Mouse (Mus musculus) hindbrain, embryonic 13.5 days (tissue): ENCODE data around the gene Isyna1. TPM values are rescaled to one million over a fixed set of nuclear protein-coding genes. Genes with fewer than 3 reads are reported as not detected.

ENCODE experiments used
- ATAC-seq: fragments of 200-750 bp; cut with Nextera tagmentation; 2 replicates; pipeline ENCODE4 v1.8.0; 2017; ENCODE audit warnings: moderate TSS enrichment; ENCODE audit not compliant: low FRiP score
- H3K27ac ChIP-seq: fragments of 300-500 bp; sonication (generic); 2 replicates; pipeline ENCODE4 v1.5.1; 2015; ENCODE audit warnings: inconsistent platforms, mild to moderate bottlenecking, moderate library complexity
- H3K27me3 ChIP-seq: fragments of 300-500 bp; sonication (generic); 2 replicates; pipeline ENCODE4 v1.6.1; 2015; ENCODE audit warnings: mild to moderate bottlenecking, inconsistent platforms
- H3K36me3 ChIP-seq: fragments of 300-500 bp; sonication (generic); 2 replicates; pipeline ENCODE4 v1.6.1; 2015; ENCODE audit warnings: mild to moderate bottlenecking, inconsistent platforms
- H3K4me1 ChIP-seq: fragments of 300-500 bp; sonication (generic); replicated peaks from 2 replicates; pipeline ENCODE4 v1.6.1; 2015; ENCODE audit warnings: inconsistent platforms
- H3K4me2 ChIP-seq: fragments of 300-500 bp; sonication (generic); 2 replicates; pipeline ENCODE4 v1.6.1; 2015; ENCODE audit warnings: inconsistent platforms, mild to moderate bottlenecking, moderate library complexity
- H3K4me3 ChIP-seq: fragments of 300-500 bp; sonication (generic); 2 replicates; pipeline ENCODE4 v1.5.1; 2015; ENCODE audit warnings: mild to moderate bottlenecking, inconsistent platforms
- H3K9ac ChIP-seq: fragments of 300-500 bp; sonication (generic); 2 replicates; pipeline ENCODE4 v1.6.1; 2015; ENCODE audit warnings: mild to moderate bottlenecking, inconsistent platforms
- H3K9me3 ChIP-seq: fragments of 300-500 bp; sonication (generic); 2 replicates; pipeline ENCODE4 v1.6.1; 2016; ENCODE audit warnings: inconsistent platforms
- whole genome bisulfite sequencing: fragments of 180-500 bp; shearing (Covaris S2); methylation state at CpG from one replicate; pipeline ENCODE4 v1.1.7; 2015; 5-methylcytosine and 5-hydroxymethylcytosine counted together
- polyA plus RNA-seq: library from polyadenylated mRNA; unstranded; fragments of >200 nt; fragmentation: Nextera tagmentation; extraction: Ambion mirVana; gene quantifications from 2 replicates; pipeline ENCODE4 v1.2.1, GENCODE M21; 2015

The Isyna1 gene
- polyA plus RNA-seq, 1 experiment from 2014 or later, result 121 TPM

DNA sequence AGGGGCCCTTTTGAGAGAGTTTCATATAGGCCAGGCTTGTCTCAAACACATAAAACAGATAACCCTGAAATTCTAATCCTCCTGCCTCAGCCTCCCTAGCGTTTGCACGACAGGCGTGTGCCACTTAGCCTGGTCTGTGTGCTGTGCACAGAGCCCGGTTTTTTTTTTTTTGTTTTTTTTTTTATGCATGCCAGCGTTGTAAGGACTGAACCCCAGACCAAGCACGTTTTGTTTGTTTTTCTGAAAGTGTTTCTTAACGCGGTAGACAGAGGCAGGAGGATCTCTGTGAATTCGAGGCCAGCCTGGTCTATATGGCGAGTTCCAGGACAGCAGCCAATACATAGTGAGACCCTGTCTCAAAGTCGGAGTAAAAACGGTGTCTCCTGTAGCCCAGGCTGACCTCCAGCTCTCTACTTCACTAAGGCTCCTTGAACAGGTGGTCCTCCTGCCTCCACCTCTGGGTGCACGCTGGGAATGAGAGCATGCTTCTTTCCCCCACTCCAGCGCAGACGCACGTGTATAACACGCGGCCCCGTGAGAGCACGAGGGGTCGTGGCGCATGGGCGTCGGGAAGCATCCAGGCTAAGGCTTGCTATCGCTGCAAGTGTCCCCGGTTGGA lies 14.7 kb downstream of the Isyna1 start, which contains the start of gene Ssbp4:
TSS of gene Ssbp4 (minus strand) at position 124 of the 619 bp plus-strand sequence.
- Histone ChIP-seq H3K4me1 (peaks cover 78% of the 10 kb centered on the region), H3K9ac (peak within 1 kb of the TSS; percentile 93), H3K36me3 (no peaks in the 10 kb centered on the region), H3K27me3 (0 out of 2 replicates have a peak, but pooled peaks cover 2% of the 10 kb centered on the region), H3K4me3 (peak within 1 kb of the TSS; percentile 75), H3K9me3 (no peaks in the 10 kb centered on the region), H3K27ac (peak within 1 kb of the TSS; percentile 87), H3K4me2 (peak within 1 kb of the TSS; percentile 79)
- ATAC-seq, result peak; percentile 5
- WGBS, result 6% methylated on average over 26 of the region's 26 CpGs

DNA sequence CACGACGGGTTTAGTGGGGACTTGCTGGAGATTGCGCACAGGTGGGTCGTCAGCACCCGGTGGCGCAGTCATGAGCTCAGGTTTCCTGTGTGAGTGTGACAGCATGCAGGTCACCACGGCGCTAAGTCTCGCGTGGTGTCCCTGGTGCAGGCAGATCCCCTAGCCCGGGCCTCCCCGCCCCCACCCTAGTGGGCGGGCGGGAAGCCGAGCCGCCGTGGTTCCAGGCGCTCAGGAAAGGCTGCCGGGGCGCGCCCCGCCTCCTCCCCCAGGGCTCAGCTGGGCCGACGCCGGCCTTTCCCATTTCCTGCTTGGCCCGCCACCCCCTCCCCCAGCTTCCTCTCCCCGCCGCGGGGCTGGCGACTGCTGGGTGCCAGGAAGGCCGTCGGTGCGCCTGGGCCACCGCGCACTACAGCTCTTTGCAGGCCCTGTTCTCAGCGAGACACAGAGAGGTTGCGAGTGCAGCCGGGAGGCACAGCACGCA lies 15.2 kb downstream of the Isyna1 start:
- peak; percentile 39 for ATAC-seq
- Histone ChIP-seq H3K27me3 (0 out of 2 replicates have a peak, but pooled peaks cover 2% of the 10 kb centered on the region), H3K4me3 (peak overlapping the region; percentile 75), H3K9ac (peak overlapping the region; percentile 68), H3K27ac (peak overlapping the region; percentile 87), H3K9me3 (no peaks in the 10 kb centered on the region), H3K36me3 (no peaks in the 10 kb centered on the region), H3K4me2 (peak overlapping the region; percentile 79), H3K4me1 (peaks cover 72% of the 10 kb centered on the region)
- WGBS, result under 1% methylated on average over 39 of the region's 39 CpGs

DNA sequence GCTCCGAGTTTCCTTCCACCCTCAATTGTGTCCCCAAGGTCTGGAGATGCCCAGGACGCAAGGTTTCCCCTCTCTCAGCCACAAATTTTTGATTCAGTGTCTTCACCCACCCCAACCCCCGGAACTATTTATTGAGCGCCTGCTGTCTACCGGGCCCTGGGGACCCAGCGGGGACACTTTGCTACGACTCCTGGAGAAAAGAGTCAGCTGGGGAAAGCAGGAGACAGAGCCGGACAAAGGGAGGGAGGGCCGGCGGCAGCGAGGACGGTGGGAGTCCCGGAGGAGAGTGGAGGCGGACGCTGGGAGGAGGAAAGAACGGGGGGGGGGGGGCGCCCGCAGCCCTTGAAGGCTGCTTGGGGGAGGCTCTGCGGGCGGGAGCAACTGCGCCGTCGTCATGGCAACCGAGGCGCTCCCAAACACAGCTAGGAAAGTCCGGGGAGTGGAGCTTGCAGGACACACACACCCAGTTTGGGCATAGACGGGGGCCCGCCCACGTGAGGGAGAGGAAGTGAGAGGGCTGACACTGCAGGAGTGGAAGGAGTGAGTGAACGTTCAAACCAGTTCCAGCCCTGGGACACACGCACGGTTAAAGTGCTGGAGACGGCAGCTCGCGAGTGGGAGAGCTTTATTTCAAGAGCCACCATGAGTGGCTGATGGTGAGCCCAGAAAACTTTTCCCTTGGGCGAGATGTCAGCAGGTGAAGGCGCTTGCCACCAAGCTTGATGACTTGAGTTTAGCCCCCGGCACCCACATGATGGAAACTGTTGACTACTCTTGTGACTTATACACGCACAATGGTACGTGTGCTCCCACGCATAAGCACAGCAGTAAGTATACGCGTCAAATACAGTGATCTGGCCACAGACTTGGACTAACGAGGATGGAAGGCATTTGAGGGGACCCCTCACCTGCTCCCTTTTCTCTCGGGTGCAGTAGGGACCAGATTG lies 15.9 kb downstream of the Isyna1 start:
- no peaks in the 10 kb centered on the region for H3K9me3 ChIP-seq
- H3K27ac ChIP-seq, result peak overlapping the region; percentile 87
- no peaks in the 10 kb centered on the region for H3K36me3 ChIP-seq
- ATAC-seq, result peak; percentile 23
- peak overlapping the region; percentile 79 for H3K4me2 ChIP-seq
- H3K4me3 ChIP-seq, result peak overlapping the region; percentile 75
- peak overlapping the region; percentile 68 for H3K9ac ChIP-seq
- 0 out of 2 replicates have a peak, but pooled peaks cover 2% of the 10 kb centered on the region for H3K27me3 ChIP-seq
- under 1% methylated on average over 43 of the region's 45 CpGs for WGBS
- peaks cover 65% of the 10 kb centered on the region for H3K4me1 ChIP-seq

DNA sequence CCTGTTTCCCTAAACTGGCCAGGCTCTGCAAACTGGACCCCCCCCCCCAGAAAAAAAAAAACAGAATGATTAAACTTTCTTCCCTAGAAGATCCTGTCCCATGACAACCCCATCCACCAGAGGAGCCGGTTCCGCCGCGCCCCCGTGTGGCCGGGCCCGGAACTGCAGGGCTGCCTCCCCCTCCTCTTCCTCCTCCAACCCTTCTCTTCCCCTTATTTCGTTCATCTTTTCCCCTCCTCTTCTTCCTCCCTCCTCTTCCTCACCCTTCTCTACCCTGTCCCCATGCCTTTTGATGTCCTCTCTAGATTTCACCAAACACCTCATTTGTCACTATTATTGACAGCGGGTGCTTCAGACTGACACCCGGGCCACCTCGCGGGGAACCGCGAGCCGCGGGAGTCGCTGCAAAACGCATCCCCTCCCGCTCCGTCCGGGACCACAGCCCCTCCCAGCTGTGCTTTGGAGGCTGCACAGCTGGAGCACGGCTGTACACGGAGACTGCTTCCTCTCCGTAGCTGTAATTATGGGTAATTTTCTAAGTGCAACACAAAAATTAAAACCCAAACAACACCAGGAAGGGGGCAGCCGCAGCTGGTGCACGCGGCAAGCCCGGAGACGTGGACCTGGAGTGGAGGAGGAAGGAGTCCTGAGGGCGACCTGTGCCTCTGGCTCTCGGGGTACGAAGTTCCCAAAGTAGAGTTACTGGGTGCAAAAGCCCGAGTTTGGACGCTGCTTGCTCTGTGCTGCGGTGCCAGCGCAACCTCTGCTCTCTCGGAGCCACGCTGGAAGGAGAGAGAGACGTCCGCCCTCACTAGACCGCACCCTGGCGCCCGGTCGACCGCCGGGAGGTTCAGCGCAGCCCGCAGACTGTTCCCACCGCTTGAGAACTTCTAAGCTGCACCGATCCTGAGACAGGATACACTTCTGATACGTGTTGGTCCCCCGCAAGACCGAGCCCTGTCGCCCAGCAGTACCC lies 16.9 kb downstream of the Isyna1 start:
- ATAC-seq, result 0 out of 2 replicates have a peak, but pooled peaks have one; percentile 8
- peak overlapping the region; percentile 68 for H3K9ac ChIP-seq
- WGBS, result under 1% methylated on average over 54 of the region's 54 CpGs
- H3K27me3 ChIP-seq, result 0 out of 2 replicates have a peak, but pooled peaks cover 2% of the 10 kb centered on the region
- H3K4me1 ChIP-seq, result peaks cover 57% of the 10 kb centered on the region
- peak overlapping the region; percentile 50; the same call in 1 of the 2 replicates for H3K27ac ChIP-seq
- no peaks in the 10 kb centered on the region for H3K36me3 ChIP-seq
- no peaks in the 10 kb centered on the region for H3K9me3 ChIP-seq
- peak overlapping the region; percentile 40 for H3K4me3 ChIP-seq
- peak overlapping the region; percentile 79 for H3K4me2 ChIP-seq

DNA sequence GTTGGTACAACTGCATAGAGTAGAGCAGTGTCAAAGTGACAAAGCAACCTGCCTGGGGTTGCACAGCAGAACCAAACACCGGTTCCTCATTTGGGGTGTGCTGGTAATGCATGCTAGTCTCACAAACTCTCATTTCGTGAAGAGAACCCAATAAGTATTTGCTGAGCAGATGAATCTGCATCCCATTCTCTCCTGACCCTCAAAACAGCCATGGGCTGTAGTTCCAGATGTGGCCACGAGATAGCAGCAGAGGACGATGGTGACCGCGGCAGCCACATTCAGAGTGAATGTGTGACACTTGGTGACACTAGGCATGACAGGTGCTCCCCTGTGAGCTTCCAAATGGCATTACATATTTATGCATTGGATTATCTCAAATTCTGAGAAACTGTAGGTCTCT lies 17.7 kb downstream of the Isyna1 start:
- Histone ChIP-seq H3K9ac (peak overlapping the region; percentile 68), H3K4me1 (peaks cover 49% of the 10 kb centered on the region), H3K27ac (peak overlapping the region; percentile 50; the same call in 1 of the 2 replicates), H3K27me3 (0 out of 2 replicates have a peak, but pooled peaks cover 2% of the 10 kb centered on the region), H3K36me3 (no peaks in the 10 kb centered on the region), H3K4me3 (peak overlapping the region; percentile 40), H3K9me3 (no peaks in the 10 kb centered on the region), H3K4me2 (peak overlapping the region; percentile 79)
- ATAC-seq, result no peak
- 0% methylated on average over 6 of the region's 6 CpGs for WGBS

DNA sequence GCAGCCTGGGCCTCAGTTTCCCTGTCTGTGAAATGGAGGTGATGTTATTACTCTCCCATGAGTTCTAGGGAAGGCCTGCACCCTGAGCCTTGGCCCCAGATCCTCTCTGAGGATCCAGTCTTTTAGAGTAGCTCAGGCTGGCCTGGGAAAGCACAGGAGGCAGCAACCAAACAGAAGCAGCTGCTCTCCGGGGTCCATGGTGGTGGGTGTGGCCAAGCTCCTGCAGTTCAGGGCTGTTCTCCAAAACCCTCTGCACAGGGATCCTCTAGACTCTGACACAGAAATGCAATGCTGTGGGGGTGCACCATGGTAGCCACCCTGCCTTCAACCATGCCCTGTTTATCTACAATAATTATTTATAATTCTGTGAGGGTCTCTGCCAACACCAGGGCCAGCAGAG lies 19.6 kb downstream of the Isyna1 start:
- Histone ChIP-seq H3K27me3 (0 out of 2 replicates have a peak, but pooled peaks cover 2% of the 10 kb centered on the region), H3K4me1 (peaks cover 33% of the 10 kb centered on the region), H3K9ac (no peak overlapping the region), H3K9me3 (no peaks in the 10 kb centered on the region), H3K36me3 (no peaks in the 10 kb centered on the region), H3K4me2 (no peak overlapping the region), H3K27ac (no peak overlapping the region), H3K4me3 (no peak overlapping the region)
- 26% methylated on average over 1 of the region's 1 CpGs for WGBS
- no peak for ATAC-seq

DNA sequence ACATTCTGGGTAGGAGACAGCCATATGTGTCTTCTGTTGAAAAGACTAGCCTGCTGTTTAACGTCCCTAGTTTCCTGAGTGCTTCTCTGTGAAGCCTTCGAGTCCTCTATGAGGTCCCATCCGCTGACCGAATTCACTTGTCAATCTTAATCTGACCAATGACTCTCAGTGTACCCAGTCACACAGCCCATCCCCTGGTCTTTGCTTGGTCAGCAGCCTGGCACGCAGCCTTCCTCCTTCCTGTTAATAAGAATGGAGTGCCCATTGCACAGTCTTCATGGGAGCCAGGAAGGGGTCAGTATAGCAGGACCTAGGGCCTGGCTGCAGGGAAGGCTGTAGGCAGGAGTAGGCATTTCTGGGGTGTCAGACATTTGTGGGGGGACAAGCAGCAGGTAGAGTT lies 20.3 kb downstream of the Isyna1 start:
- WGBS, result 77% methylated on average over 5 of the region's 5 CpGs
- no peak overlapping the region for H3K27ac ChIP-seq
- no peak for ATAC-seq

DNA sequence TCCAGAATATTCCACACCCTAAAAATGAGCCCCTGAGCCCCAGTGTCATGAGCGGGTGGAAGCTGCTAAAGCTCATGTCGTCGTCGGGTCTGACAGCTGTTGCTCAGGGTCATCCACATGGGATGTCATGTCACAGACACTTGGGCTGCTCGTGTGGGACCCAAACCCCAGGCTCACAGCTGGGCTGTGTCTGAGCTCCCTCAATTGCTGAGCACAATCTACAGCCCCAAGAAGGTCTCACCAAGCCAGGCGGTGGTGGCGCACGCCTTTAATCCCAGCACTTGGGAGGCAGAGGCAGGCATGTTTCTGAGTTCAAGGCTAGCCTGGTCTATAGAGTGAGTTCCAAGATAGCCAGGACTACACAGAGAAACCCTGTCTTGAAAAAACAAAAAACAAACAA lies 21.1 kb downstream of the Isyna1 start:
- no peak for ATAC-seq
- Histone ChIP-seq H3K9me3 (no peaks in the 10 kb centered on the region), H3K27me3 (peaks cover 4% of the 10 kb centered on the region), H3K36me3 (no peaks in the 10 kb centered on the region), H3K4me3 (no peak overlapping the region), H3K4me2 (no peak overlapping the region), H3K4me1 (peaks cover 18% of the 10 kb centered on the region), H3K27ac (no peak overlapping the region), H3K9ac (no peak overlapping the region)
- WGBS, result 92% methylated on average over 8 of the region's 8 CpGs

More for the DNA sequence above, 20.3 kb downstream of the Isyna1 start:
- Histone ChIP-seq H3K27me3 (0 out of 2 replicates have a peak, but pooled peaks cover 2% of the 10 kb centered on the region), H3K9ac (0 out of 2 replicates have a peak overlapping the region, but pooled peaks have one; percentile 24), H3K9me3 (no peaks in the 10 kb centered on the region), H3K4me1 (peaks cover 26% of the 10 kb centered on the region), H3K4me2 (no peak overlapping the region), H3K4me3 (no peak overlapping the region), H3K36me3 (no peaks in the 10 kb centered on the region)

DNA sequence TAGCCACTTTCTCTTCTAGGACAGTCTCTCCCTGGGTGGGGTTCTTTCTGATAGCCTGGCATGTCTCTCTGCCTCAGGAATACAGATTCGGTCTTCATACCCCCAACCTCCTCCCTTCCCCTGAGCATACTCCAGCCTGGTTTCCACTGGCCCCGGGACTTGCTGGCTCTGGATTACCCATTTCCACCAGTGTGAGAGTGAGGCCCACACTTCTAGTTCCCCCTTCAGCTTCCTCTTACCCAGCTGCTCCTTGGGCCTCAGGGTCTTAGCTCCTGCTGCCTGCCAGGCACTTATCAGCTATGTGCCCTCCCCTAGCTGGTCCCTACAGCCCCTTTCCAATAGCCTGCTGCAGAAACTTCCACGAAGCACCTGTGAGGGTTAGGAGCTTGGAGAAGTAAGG lies 21.7 kb downstream of the Isyna1 start, which contains the start of gene Lrrc25:
TSS of gene Lrrc25 (plus strand) at position 262 of the 400 bp plus-strand sequence.
- no peak within 1 kb of the TSS for H3K4me2 ChIP-seq
- H3K9ac ChIP-seq, result no peak within 1 kb of the TSS
- 87% methylated on average over 3 of the region's 3 CpGs for WGBS
- no peak for ATAC-seq
- peaks cover 9% of the 10 kb centered on the region for H3K27me3 ChIP-seq
- no peak within 1 kb of the TSS for H3K4me3 ChIP-seq
- H3K36me3 ChIP-seq, result no peaks in the 10 kb centered on the region
- H3K9me3 ChIP-seq, result no peaks in the 10 kb centered on the region
- peaks cover 12% of the 10 kb centered on the region for H3K4me1 ChIP-seq
- H3K27ac ChIP-seq, result no peak within 1 kb of the TSS

DNA sequence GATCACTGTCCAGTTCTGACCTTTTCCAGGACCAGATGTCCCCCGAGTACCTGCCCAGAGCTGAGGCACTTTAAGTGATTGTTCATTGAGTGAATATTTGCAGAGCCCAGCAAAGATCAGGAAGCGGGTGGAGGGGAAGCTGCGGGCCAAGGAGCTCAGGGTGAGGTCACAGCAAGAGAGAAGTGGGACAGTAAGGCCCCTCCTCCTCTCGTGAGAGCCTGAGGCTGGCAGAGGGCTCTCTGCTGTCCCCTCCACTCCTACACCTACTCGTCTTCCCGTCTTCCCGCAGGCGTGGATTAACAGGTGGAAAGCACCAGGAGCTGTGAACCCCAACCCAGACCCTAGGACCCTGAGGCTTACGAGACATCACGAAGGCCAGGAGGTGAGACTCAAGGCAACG lies 22.5 kb downstream of the Isyna1 start:
- H3K9me3 ChIP-seq, result no peaks in the 10 kb centered on the region
- 57% methylated on average over 11 of the region's 11 CpGs for WGBS
- ATAC-seq, result no peak

DNA sequence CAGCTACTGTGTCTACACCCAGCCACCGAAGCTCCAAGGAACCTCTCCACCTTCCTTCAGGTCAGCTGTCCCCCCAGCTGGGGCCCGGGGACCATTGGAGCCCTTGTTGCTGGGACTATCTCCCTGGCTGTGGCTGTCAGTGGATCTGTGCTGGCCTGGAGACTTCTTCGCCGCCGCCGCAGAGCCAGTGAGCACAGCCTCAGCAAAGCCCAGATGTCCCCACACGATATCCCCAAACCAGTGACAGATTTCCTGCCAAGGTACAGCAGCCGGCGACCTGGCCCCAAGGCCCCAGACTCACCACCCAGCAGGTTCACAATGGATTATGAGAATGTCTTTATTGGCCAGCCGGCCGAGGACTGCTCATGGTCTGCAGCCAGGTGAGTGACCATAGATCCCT lies 23.8 kb downstream of the Isyna1 start:
- Histone ChIP-seq H3K9me3 (no peaks in the 10 kb centered on the region), H3K4me3 (no peak overlapping the region), H3K27me3 (peaks cover 28% of the 10 kb centered on the region), H3K4me2 (no peak overlapping the region), H3K4me1 (no peaks in the 10 kb centered on the region; the same call in none of the 2 replicates), H3K9ac (no peak overlapping the region), H3K27ac (no peak overlapping the region), H3K36me3 (no peaks in the 10 kb centered on the region)
- no peak for ATAC-seq
- 88% methylated on average over 11 of the region's 11 CpGs for WGBS

More for the DNA sequence above, 22.5 kb downstream of the Isyna1 start:
- no peak overlapping the region for H3K9ac ChIP-seq
- H3K4me3 ChIP-seq, result no peak overlapping the region
- H3K27me3 ChIP-seq, result peaks cover 14% of the 10 kb centered on the region
- no peak overlapping the region for H3K4me2 ChIP-seq
- H3K36me3 ChIP-seq, result no peaks in the 10 kb centered on the region
- no peak overlapping the region for H3K27ac ChIP-seq
- peaks cover 5% of the 10 kb centered on the region for H3K4me1 ChIP-seq
